In the genomic region with DNA sequence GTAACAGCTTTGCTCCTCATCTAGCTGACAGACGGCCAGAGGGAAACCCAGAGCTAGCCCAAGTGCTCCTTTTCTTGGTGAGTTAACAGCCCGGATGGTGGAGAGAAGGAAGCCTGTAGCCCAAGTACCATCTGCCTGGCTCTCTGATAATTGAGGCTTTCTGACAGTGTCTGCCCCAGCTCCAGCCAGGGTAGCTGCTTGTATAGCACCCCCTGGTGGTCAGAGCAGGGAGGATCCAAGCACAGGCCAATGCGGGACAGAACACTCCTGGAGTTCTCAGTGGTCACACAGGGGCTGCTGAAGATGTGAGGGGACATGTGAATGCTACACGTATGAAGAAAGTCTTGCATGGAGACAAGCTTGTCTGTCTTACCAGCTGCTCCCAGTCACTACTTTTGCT, we compare ENCODE assay signal across 9 mouse cellular contexts. TPM values are rescaled to one million over a fixed set of nuclear protein-coding genes. Genes with fewer than 3 reads are reported as not detected.
A peak's percentile ranks its signal among the peaks of the same experiment; 100 is the strongest.
DNase-seq lines count a peak whose midpoint lies in the region; ATAC-seq lines count a peak whose summit lies in the region.
"Had no signal": no experiment of that assay in that cellular context is flagged by ENCODE, and none has a peak within 500 bp of the region (broad histone marks: within the 10 kb centered on the region; RNA-seq: fewer than 3 reads in every experiment).

No protein-coding gene starts in this region.

- 35% methylated on average over 4 of the region's 4 CpGs for WGBS in hindbrain, embryonic 10.5 days
- WGBS in hindbrain, embryonic 13.5 days = 41% methylated on average over 4 of the region's 4 CpGs
- 36% methylated on average over 4 of the region's 4 CpGs for WGBS in forebrain, embryonic 13.5 days
- WGBS in midbrain, embryonic 14.5 days = 42% methylated on average over 4 of the region's 4 CpGs

- no peak overlapping the region for H3K27ac ChIP-seq in hindbrain, embryonic 10.5 days
- no peak overlapping the region for H3K27ac ChIP-seq in hindbrain, embryonic 13.5 days
- no peak overlapping the region for H3K27ac ChIP-seq in forebrain, embryonic 13.5 days
- H3K27ac ChIP-seq in midbrain, embryonic 14.5 days (replicated peaks; ENCODE audit: low read depth, low read length) = no peak overlapping the region
- H3K27ac ChIP-seq: macrophage had no signal

- H3K36me3 ChIP-seq in hindbrain, embryonic 10.5 days = no peaks in the 10 kb centered on the region
- H3K36me3 ChIP-seq in hindbrain, embryonic 13.5 days = no peaks in the 10 kb centered on the region
- H3K36me3 ChIP-seq in forebrain, embryonic 13.5 days (ENCODE audit: poor library complexity, severe bottlenecking) = no peaks in the 10 kb centered on the region
- no peaks in the 10 kb centered on the region for H3K36me3 ChIP-seq in midbrain, embryonic 14.5 days (ENCODE audit: control insufficient read depth, insufficient read depth, low read length)

- no peaks in the 10 kb centered on the region; the same call in 1 of the 2 replicates for H3K4me1 ChIP-seq in hindbrain, embryonic 10.5 days (replicated peaks)
- no peaks in the 10 kb centered on the region for H3K4me1 ChIP-seq in hindbrain, embryonic 13.5 days (replicated peaks)
- H3K4me1 ChIP-seq in forebrain, embryonic 13.5 days = no peaks in the 10 kb centered on the region
- no peaks in the 10 kb centered on the region for H3K4me1 ChIP-seq in midbrain, embryonic 14.5 days (ENCODE audit: control insufficient read depth, insufficient read depth, low read length)

- no peak overlapping the region for H3K4me2 ChIP-seq in hindbrain, embryonic 13.5 days
- H3K4me2 ChIP-seq in forebrain, embryonic 13.5 days = no peak overlapping the region
- no peak overlapping the region for H3K4me2 ChIP-seq in midbrain, embryonic 14.5 days (ENCODE audit: low read length)

- H3K27me3 ChIP-seq in hindbrain, embryonic 10.5 days (ENCODE audit: insufficient read depth, poor library complexity, severe bottlenecking) = no peaks in the 10 kb centered on the region
- H3K27me3 ChIP-seq in hindbrain, embryonic 13.5 days = no peaks in the 10 kb centered on the region
- no peaks in the 10 kb centered on the region for H3K27me3 ChIP-seq in forebrain, embryonic 13.5 days
- no peaks in the 10 kb centered on the region for H3K27me3 ChIP-seq in midbrain, embryonic 14.5 days (ENCODE audit: control insufficient read depth, insufficient read depth, low read length)

- no peak for ATAC-seq in hindbrain, embryonic 13.5 days (ENCODE audit: low FRiP score)
- 0 out of 2 replicates have a peak, but pooled peaks have one; percentile 33 for ATAC-seq in forebrain, embryonic 13.5 days
- ATAC-seq in hematopoietic stem cell, adult 5-6 weeks (replicated peaks in 1 of 2; ENCODE audit: insufficient read depth in 1 of 2, low FRiP score in 2 of 2, low TSS enrichment in 1 of 2, low read depth in 1 of 2, poor library complexity in 2 of 2, severe bottlenecking in 2 of 2) = peak; percentile 35 to 59; a peak in 1 of 4 replicates
- no peak for ATAC-seq in midbrain, embryonic 14.5 days (ENCODE audit: low FRiP score, low TSS enrichment)

- H3K4me3 ChIP-seq in hindbrain, embryonic 10.5 days = no peak overlapping the region
- H3K4me3 ChIP-seq in hindbrain, embryonic 13.5 days = no peak overlapping the region
- H3K4me3 ChIP-seq in forebrain, embryonic 13.5 days = no peak overlapping the region
- no peak overlapping the region for H3K4me3 ChIP-seq in midbrain, embryonic 14.5 days (replicated peaks; ENCODE audit: low read depth, low read length)

- 0 out of 2 replicates have a peak, but pooled peaks cover 4% of the 10 kb centered on the region for H3K9me3 ChIP-seq in hindbrain, embryonic 10.5 days
- H3K9me3 ChIP-seq in hindbrain, embryonic 13.5 days = no peaks in the 10 kb centered on the region
- H3K9me3 ChIP-seq in forebrain, embryonic 13.5 days (replicated peaks) = peaks cover 6% of the 10 kb centered on the region; the same call in 1 of the 2 replicates
- no peaks in the 10 kb centered on the region for H3K9me3 ChIP-seq in midbrain, embryonic 14.5 days (ENCODE audit: control insufficient read depth, low read length)

- DNase-seq in hindbrain, embryonic 10.5 days (ENCODE audit: low spot score) = peak; percentile 75
- peak; percentile 44 for DNase-seq in c-Kit-positive CD71-negative TER-119-negative erythroid progenitor cells, embryonic 14.5 days (ENCODE audit: low read depth)
- DNase-seq in left cerebral cortex, postnatal 25 days (ENCODE audit: low spot score in 2 of 2) = peak; percentile 60 to 62
- peak; percentile 72 for DNase-seq in midbrain, embryonic 14.5 days
- DNase-seq in spleen, postnatal 10 days (ENCODE audit: low spot score in 2 of 2) = peak; percentile 60 to 81

- intact Hi-C loops in left cerebral cortex, postnatal 25 days (cut with DNase I) = loop anchor here (2.0 kb wide), 1 partner anchor 133 kb away; no protein-coding TSS in a partner anchor

- no peak overlapping the region for H3K9ac ChIP-seq in hindbrain, embryonic 13.5 days
- H3K9ac ChIP-seq in forebrain, embryonic 13.5 days = no peak overlapping the region
- no peak overlapping the region for H3K9ac ChIP-seq in midbrain, embryonic 14.5 days (replicated peaks; ENCODE audit: low read length)

RNA-seq across cellular contexts. Expression of a gene that starts 47.7 kb away (rescaled TPM):
- polyA plus RNA-seq in hindbrain, embryonic 10.5 days (2016; fragmentation: Nextera tagmentation; extraction: Ambion mirVana) = 4.7 and 6.4 TPM in 2 replicates
- 2.9 and 3.7 TPM in 2 replicates for polyA plus RNA-seq in hindbrain, embryonic 13.5 days (2015; fragmentation: Nextera tagmentation; extraction: Ambion mirVana)
- polyA plus RNA-seq in forebrain, embryonic 13.5 days (2015; fragmentation: Nextera tagmentation; extraction: Ambion mirVana) = 2.3 and 2.4 TPM in 2 replicates
- total RNA-seq in hematopoietic stem cell, adult 5-6 weeks (2017) = not detected in 2 replicates
- 1 to 10 TPM; 4.5 to 9.2 TPM for total RNA-seq in left cerebral cortex, postnatal 25 days (2021)
- polyA plus RNA-seq in midbrain, embryonic 14.5 days (2014; fragmentation: Nextera tagmentation; extraction: Ambion mirVana) = 1.8 and 3.0 TPM in 2 replicates

Comparison
In these comparisons a context has a peak if more than half of its experiments do, and no peak if none do; other contexts are left out.
1. ATAC-seq: peak in forebrain, embryonic 13.5 days (single experiment) and hematopoietic stem cell, adult 5-6 weeks (2 of 2); none in hindbrain, embryonic 13.5 days (single experiment) and midbrain, embryonic 14.5 days (single experiment).
2. Peak in every context shown above with its lines, with median percentiles within 50 percentile points of each other: DNase-seq.